Mouse (Mus musculus): ENCODE measurements around the gene Bola1.

DNA sequence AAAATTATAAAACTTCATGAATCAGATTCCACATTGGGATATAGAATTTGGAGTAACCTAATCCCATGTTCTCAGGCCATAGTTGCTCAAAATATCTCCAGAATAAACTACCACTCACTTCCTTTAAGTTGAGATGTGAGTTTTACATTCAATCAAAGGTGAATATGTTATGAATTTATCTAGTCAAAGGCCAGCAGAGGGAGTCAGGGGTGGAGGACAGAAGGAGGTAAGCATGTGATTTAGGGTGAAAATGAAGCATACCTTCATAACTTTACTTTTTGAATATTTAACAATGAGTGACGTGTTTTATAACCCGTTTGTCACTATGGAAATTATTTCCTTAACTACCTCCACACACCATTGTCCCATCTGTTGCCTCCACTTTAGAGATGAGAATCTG, 15.4 kb upstream of the Bola1 start:
- TF ChIP-seq CTCF (IDR thresholded peaks at IDR 0.05; ENCODE audit: low read depth, low read length) (no peak), POLR2A (IDR thresholded peaks at IDR 0.05; ENCODE audit: extremely low read depth, insufficient read depth, low read length) (no peak)
